Mouse (Mus musculus) forebrain, embryonic 14.5 days (tissue): ENCODE results near the gene Vmn1r207-ps. TPM values are rescaled to one million over a fixed set of nuclear protein-coding genes. Genes with fewer than 3 reads are reported as not detected.
"Not testable (repeated sequence)": the region's sequence is repeated elsewhere in the genome, so short reads cannot be mapped to it uniquely, and the experiment has no call there.

Source experiments
- ATAC-seq: fragments of 200-750 bp; cut with Nextera tagmentation; 2 replicates; pipeline ENCODE4 v1.8.0; 2017; ENCODE audit warnings: mild to moderate bottlenecking, moderate library complexity
- DNase-seq: peaks from one replicate; pipeline ENCODE4 v3.0.0-alpha.2; 2015; ENCODE audit warnings: low spot score
- H3K27ac ChIP-seq: fragments of 300-500 bp; sonication (generic); 2 replicates; pipeline ENCODE4 v1.5.1; 2014; ENCODE audit warnings: low read depth, mild to moderate bottlenecking, control low read depth, low read length, moderate library complexity
- H3K27me3 ChIP-seq: fragments of 300-500 bp; sonication (generic); replicated peaks from 2 replicates; pipeline ENCODE4 v1.6.1; 2014; ENCODE audit warnings: low read length, control low read depth, mixed read lengths; ENCODE audit not compliant: control insufficient read depth, insufficient read depth
- H3K36me3 ChIP-seq: fragments of 300-500 bp; sonication (generic); 2 replicates; pipeline ENCODE4 v1.6.1; 2014; ENCODE audit warnings: low read length, control low read depth; ENCODE audit not compliant: control insufficient read depth, insufficient read depth
- H3K4me1 ChIP-seq: fragments of 300-500 bp; sonication (generic); 2 replicates; pipeline ENCODE4 v1.6.1; 2014; ENCODE audit warnings: antibody characterized with exemption, low read length, control low read depth; ENCODE audit not compliant: control insufficient read depth, insufficient read depth
- H3K4me2 ChIP-seq: fragments of 300-500 bp; sonication (generic); 2 replicates; pipeline ENCODE4 v1.6.1; 2014; ENCODE audit warnings: mild to moderate bottlenecking, control low read depth, low read length
- H3K4me3 ChIP-seq: fragments of 300-500 bp; sonication (generic); 2 replicates; pipeline ENCODE4 v1.5.1; 2014; ENCODE audit warnings: low read depth, low read length, control low read depth
- H3K9ac ChIP-seq: fragments of 300-500 bp; sonication (generic); 2 replicates; pipeline ENCODE4 v1.6.1; 2014; ENCODE audit warnings: mild to moderate bottlenecking, low read length, control low read depth, moderate library complexity
- H3K9me3 ChIP-seq: fragments of 300-500 bp; sonication (generic); replicated peaks from 2 replicates; pipeline ENCODE4 v1.6.1; 2016; ENCODE audit warnings: low read length, control low read depth, mixed read lengths; ENCODE audit not compliant: control insufficient read depth
- WGBS: fragments of 180-500 bp; shearing (Covaris S2); extraction: QIAGEN DNeasy Blood & Tissue Kit; methylation state at CpG from one replicate; pipeline ENCODE4 v1.1.7; 2014; 5-methylcytosine and 5-hydroxymethylcytosine counted together
- polyA plus RNA-seq: library from polyadenylated mRNA; unstranded; fragments of >200 nt; fragmentation: Nextera tagmentation; extraction: Ambion mirVana; gene quantifications from 2 replicates; pipeline ENCODE4 v1.2.1, GENCODE M21; 2014

Gene Vmn1r207-ps
- polyA plus RNA-seq, result not detected in 2 replicates

DNA sequence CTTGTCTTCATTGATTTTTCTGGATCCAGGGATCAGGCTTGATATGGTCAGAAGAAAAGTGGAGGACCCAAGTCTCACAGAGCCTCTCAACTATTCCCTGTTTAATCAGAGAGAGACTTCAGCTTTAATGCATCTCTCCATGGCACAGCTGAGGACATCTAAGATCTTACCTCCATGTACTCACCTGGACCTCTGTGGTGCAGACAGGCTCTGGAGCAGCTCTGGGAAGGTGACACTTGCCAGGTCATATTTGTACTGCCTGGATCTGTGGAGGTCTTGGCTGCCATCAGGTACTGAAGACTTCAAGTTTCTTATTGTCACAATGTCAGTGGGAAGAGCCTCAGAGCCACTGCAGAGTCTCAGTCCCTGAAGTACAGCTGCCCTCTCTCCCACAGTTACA lies at the start of gene Vmn1r207-ps:
Gene Vmn1r207-ps, minus strand, starts transcription at position 101 of the 400 bp plus-strand sequence.
- H3K4me2 ChIP-seq, H3K27ac ChIP-seq, H3K27me3 ChIP-seq, H3K9ac ChIP-seq, ATAC-seq, H3K4me3 ChIP-seq, H3K36me3 ChIP-seq, DNase-seq, H3K9me3 ChIP-seq, H3K4me1 ChIP-seq: not testable (repeated sequence)

DNA sequence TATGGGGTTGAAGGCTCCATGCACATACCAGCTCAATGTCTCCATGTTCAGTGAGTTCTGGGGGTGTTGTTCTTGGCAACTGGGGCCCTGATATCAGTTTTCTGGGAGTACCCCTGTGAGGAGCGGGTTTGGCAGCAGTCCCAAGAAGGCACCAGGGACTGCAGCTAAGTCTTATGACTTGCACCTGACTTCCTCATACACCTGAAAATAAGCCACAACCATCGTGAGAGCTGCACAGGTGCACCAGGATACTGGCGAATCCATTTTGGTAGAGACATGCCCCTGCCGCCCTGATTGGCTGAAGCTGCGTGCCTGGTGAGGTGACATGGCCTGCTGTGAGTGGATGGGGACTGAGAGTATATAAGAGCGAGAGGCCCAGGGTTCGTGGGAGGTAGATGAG lies 47.9 kb upstream of the Vmn1r207-ps start, which contains the start of gene Vmn1r208:
Gene Vmn1r208, minus strand, starts transcription at position 101 of the 400 bp plus-strand sequence.
- H3K9ac ChIP-seq, DNase-seq, H3K27ac ChIP-seq, H3K9me3 ChIP-seq, H3K4me2 ChIP-seq, H3K4me1 ChIP-seq, H3K27me3 ChIP-seq, H3K36me3 ChIP-seq, H3K4me3 ChIP-seq, ATAC-seq: not testable (repeated sequence)
- WGBS, result no CpG with 5 or more reads among the region's 7 CpGs

DNA sequence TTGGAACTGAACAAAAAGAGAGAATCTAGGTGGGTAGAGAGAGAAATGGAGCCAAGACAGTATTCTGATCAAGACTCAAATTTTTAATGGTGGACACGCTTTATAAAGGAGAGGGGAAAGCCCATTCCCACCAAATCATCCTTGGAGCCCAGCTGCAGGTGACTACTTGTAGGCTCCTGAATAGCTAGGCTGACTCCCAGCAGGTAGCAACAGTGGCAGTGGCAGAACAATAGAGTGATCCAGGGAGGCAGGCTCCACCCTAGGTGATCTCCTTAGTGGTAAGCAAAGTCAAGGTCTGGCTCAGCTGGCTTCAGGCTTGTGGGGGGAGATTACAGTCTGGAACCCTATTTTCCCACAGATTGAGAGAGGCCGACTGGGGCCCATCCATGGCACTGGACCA lies 42.2 kb upstream of the Vmn1r207-ps start:
- ATAC-seq, DNase-seq, H3K36me3 ChIP-seq, H3K27me3 ChIP-seq, H3K9ac ChIP-seq, H3K4me2 ChIP-seq, H3K4me3 ChIP-seq, H3K4me1 ChIP-seq, H3K27ac ChIP-seq, H3K9me3 ChIP-seq: not testable (repeated sequence)
- WGBS, result 80% methylated on average over 1 of the region's 2 CpGs

DNA sequence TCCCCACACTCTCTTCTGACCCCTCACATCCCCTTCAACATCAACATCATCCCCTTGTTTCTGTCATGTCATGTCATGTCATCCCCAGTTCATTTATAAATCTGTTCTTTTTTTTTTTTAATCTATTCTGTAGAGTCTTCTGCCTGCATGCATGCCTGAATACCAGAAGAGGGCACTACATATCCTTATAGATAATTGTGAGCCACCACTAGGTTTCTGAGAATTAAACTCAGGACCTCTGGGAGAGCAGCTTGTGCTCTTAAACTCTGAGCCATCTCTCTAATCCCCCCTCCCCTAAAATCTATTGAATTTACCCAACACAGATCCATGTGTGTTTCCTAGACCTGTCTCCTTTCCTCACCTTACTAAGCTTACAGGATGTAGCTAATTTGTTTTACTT lies 18.1 kb upstream of the Vmn1r207-ps start:
- H3K36me3 ChIP-seq, result no peaks in the 10 kb centered on the region
- DNase-seq, result peak; percentile 13
- no peak overlapping the region for H3K27ac ChIP-seq
- no peak for ATAC-seq
- no peaks in the 10 kb centered on the region for H3K27me3 ChIP-seq
- H3K4me2 ChIP-seq, result no peak overlapping the region
- no peaks in the 10 kb centered on the region for H3K4me1 ChIP-seq
- no peaks in the 10 kb centered on the region for H3K9me3 ChIP-seq
- H3K4me3 ChIP-seq, result no peak overlapping the region
- no peak overlapping the region for H3K9ac ChIP-seq

DNA sequence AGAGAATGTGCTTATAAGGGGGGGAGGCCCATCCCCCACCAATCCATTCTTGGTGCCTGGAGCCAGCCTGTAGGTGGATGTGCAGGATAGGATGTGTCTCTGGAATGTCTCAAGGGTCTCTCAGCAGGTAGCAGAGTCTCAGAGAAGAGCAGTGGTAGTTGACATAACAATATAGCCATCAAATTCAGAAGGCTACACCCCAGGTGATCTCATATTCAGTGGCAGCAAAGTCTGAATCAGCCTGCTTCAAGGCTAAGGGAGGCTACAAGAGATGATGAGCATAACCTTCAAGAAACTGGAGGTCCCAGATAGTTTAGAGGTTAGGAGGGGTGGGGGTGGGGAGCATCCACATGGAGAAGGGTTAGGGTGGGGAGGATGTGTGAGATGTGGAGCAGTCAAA lies 22.5 kb downstream of the Vmn1r207-ps start:
- H3K4me3 ChIP-seq, H3K4me1 ChIP-seq, H3K27ac ChIP-seq, H3K27me3 ChIP-seq, DNase-seq, ATAC-seq, H3K9ac ChIP-seq, H3K36me3 ChIP-seq, H3K4me2 ChIP-seq, H3K9me3 ChIP-seq: not testable (repeated sequence)

DNA sequence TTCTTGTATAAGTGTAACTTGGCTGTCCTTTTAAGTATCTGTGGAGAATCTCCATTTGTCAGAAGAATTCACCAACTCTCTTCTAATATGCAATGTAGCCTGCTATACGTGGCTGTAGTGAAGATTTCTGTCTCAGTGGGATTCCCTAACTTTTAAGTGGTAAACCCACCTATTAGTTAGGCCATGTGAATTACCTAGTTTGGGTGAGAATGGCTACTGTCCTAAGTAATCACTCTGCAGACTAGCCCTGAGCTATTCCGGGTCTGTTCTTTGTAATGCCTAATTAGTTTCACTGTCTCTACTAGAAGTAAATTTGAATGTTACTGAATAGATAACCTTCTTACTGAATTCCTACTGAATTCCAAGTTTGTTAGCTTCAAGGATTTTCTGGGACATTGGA lies 26.5 kb downstream of the Vmn1r207-ps start:
- 28% methylated on average over 2 of the region's 2 CpGs for WGBS
- not testable (repeated sequence) for H3K4me2 ChIP-seq

More for the DNA sequence above, 26.5 kb downstream of the Vmn1r207-ps start:
- not testable (repeated sequence) for DNase-seq, ATAC-seq, H3K36me3 ChIP-seq, H3K27ac ChIP-seq, H3K27me3 ChIP-seq, H3K9ac ChIP-seq, H3K4me3 ChIP-seq, H3K9me3 ChIP-seq, H3K4me1 ChIP-seq

Other genes with a start within 250 kb of the Vmn1r207-ps start
- 0.03 TPM in 1 of 2 replicates, not detected in the other for gene Vmn1r202, start 224.2 kb downstream of the Vmn1r207-ps start, polyA plus RNA-seq
- not detected in 2 replicates for gene Vmn1r203, start 211.5 kb downstream of the Vmn1r207-ps start, polyA plus RNA-seq
- not detected in 2 replicates for gene Vmn1r204, start 176.4 kb downstream of the Vmn1r207-ps start, polyA plus RNA-seq
- not detected in 2 replicates for gene Vmn1r205, start 136.6 kb downstream of the Vmn1r207-ps start, polyA plus RNA-seq
- not detected in 2 replicates for gene Vmn1r206, start 105.4 kb downstream of the Vmn1r207-ps start, polyA plus RNA-seq
- not detected in 2 replicates for gene Vmn1r208, start 47.8 kb upstream of the Vmn1r207-ps start, polyA plus RNA-seq
- not detected in 2 replicates for gene Vmn1r209, start 80.1 kb upstream of the Vmn1r207-ps start, polyA plus RNA-seq
- not detected in 2 replicates for gene Vmn1r210, start 101.7 kb upstream of the Vmn1r207-ps start, polyA plus RNA-seq
- not detected in 2 replicates for gene Vmn1r211, start 127.9 kb upstream of the Vmn1r207-ps start, polyA plus RNA-seq
- gene Vmn1r212, start 154.6 kb upstream of the Vmn1r207-ps start, polyA plus RNA-seq, result not detected in 2 replicates